Mouse (Mus musculus) bone marrow, adult 2 months (tissue): ENCODE data around the gene Mgat5.

Experiments
- CTCF ChIP-seq: fragments of 200-500 bp; IDR thresholded peaks from 2 replicates; pipeline ENCODE4 v1.5.1; 2011; ENCODE audit warnings: low read length, control low read depth; ENCODE audit not compliant: control insufficient read depth, insufficient read depth
- POLR2A ChIP-seq: fragments of 200-500 bp; IDR thresholded peaks from 2 replicates; pipeline ENCODE4 v1.6.1; 2011; ENCODE audit warnings: low read depth, mild to moderate bottlenecking, control low read depth, low read length, borderline replicate concordance; ENCODE audit not compliant: control insufficient read depth

DNA sequence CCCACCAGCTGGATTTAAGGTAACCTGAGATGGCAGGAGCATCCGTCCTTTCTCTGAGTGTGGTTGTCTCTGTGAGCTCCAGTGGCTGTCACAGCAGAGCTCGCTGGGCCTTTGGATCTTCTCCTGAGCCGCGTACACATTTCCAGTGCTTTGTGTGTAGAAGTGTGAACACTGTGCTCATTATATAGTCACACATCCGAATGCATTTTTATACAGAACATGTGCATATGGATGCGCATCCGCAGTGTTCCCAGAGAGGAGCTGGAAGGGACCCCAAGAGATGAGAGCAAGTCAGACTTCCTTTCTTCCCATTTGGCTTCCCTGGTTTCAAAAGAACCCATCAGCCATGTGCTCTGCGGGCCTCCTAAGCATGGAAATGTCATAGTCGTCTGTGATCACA lies 3.4 kb downstream of the Mgat5 start:
- TF ChIP-seq POLR2A (no peak), CTCF (no peak)
